Mouse (Mus musculus) CH12.LX (cell line): ENCODE measurements around the gene Sult6b1. TPM values are rescaled to one million over a fixed set of nuclear protein-coding genes. Genes with fewer than 3 reads are reported as not detected.

Experiments
- DNase-seq: peaks from one replicate; pipeline ENCODE4 v3.0.0-alpha.2; 2013; ENCODE audit errors: extremely low read depth
- H3K27ac ChIP-seq: 2 replicates; pipeline ENCODE4 v1.5.1; 2012; ENCODE audit warnings: low read depth, mild to moderate bottlenecking, control low read depth, moderate library complexity; ENCODE audit not compliant: insufficient read depth
- H3K27me3 ChIP-seq: replicated peaks from 2 replicates; pipeline ENCODE3; 2012; ENCODE audit warnings: inconsistent platforms
- H3K36me3 ChIP-seq, 2 experiments: replicated peaks in 1 of 2; 2 replicates each; pipeline versions ENCODE3 to v1.6.1; 2012; ENCODE audit warnings: inconsistent platforms in 1 of 2, low read length in 1 of 2, mild to moderate bottlenecking in 1 of 2, mixed read lengths in 1 of 2, moderate library complexity in 1 of 2; ENCODE audit not compliant: control insufficient read depth in 1 of 2, insufficient read depth in 1 of 2
- H3K4me1 ChIP-seq, 2 experiments: 2 replicates each; pipeline ENCODE4 v1.6.1; 2012; ENCODE audit warnings: inconsistent platforms in 1 of 2, moderate library complexity in 1 of 2; ENCODE audit not compliant: insufficient read depth in 2 of 2, control insufficient read depth in 1 of 2
- H3K4me2 ChIP-seq: 2 replicates; pipeline ENCODE4 v1.6.1; 2012; ENCODE audit warnings: low read depth, mild to moderate bottlenecking, control low read depth; ENCODE audit not compliant: poor library complexity, insufficient read depth, severe bottlenecking
- H3K4me3 ChIP-seq, 3 experiments: fragments of 150-350 bp in 1 of 3; sonication (generic) in 1 of 3; replicated peaks in 1 of 3; 2 replicates each; pipeline versions ENCODE3 to v1.5.1; 2011 to 2012; ENCODE audit warnings: low read depth in 2 of 3, low read length in 2 of 3, mild to moderate bottlenecking in 2 of 3, moderate library complexity in 2 of 3, control low read depth in 1 of 3, improper control_type of control experiment in 1 of 3, inconsistent platforms in 1 of 3, mixed read lengths in 1 of 3; ENCODE audit not compliant: poor library complexity in 1 of 3
- H3K79me2 ChIP-seq: replicated peaks from 2 replicates; pipeline ENCODE4 v1.6.1; 2012; ENCODE audit warnings: mild to moderate bottlenecking, moderate library complexity; ENCODE audit not compliant: control insufficient read depth, poor library complexity, insufficient read depth, severe bottlenecking; ENCODE audit errors: extremely low read depth
- H3K9ac ChIP-seq: 2 replicates; pipeline ENCODE4 v1.6.1; 2012; ENCODE audit warnings: low read depth, mild to moderate bottlenecking, control low read depth, moderate library complexity; ENCODE audit not compliant: insufficient read depth
- H3K9me3 ChIP-seq: replicated peaks from 2 replicates; pipeline ENCODE3; 2012; ENCODE audit warnings: low read length, inconsistent platforms, mixed read lengths
- CHD1 ChIP-seq: IDR thresholded peaks from 2 replicates; pipeline ENCODE4 v1.6.1; 2012; ENCODE audit warnings: low read depth, low read length, improper control_type of control experiment, inconsistent platforms
- CHD2 ChIP-seq: IDR thresholded peaks from 2 replicates; pipeline ENCODE4 v1.6.1; 2011; ENCODE audit warnings: low read length, improper control_type of control experiment
- CTCF ChIP-seq, 2 experiments: IDR thresholded peaks in 1 of 2; conservative IDR thresholded peaks in 1 of 2; 2 replicates each; pipeline ENCODE4 v1.5.1; 2011 to 2012; ENCODE audit warnings: low read depth in 2 of 2, low read length in 2 of 2, improper control_type of control experiment in 1 of 2, inconsistent platforms in 1 of 2, mild to moderate bottlenecking in 1 of 2, moderate library complexity in 1 of 2
- E2F4 ChIP-seq: IDR thresholded peaks from 2 replicates; pipeline ENCODE4 v1.6.1; 2011; ENCODE audit warnings: low read depth, low read length, improper control_type of control experiment; ENCODE audit not compliant: insufficient replicate concordance
- ELF1 ChIP-seq: IDR thresholded peaks from 2 replicates; pipeline ENCODE4 v1.6.1; 2014; ENCODE audit warnings: low read depth, mild to moderate bottlenecking, inconsistent platforms, low read length, improper control_type of control experiment
- EP300 ChIP-seq: IDR thresholded peaks from 2 replicates; pipeline ENCODE4 v1.6.1; 2011; ENCODE audit warnings: low read length, improper control_type of control experiment
- HCFC1 ChIP-seq: IDR thresholded peaks from 2 replicates; pipeline ENCODE4 v1.6.1; 2012; ENCODE audit warnings: low read depth, mild to moderate bottlenecking, inconsistent platforms, low read length, improper control_type of control experiment
- IRF4 ChIP-seq: IDR thresholded peaks from 2 replicates; pipeline ENCODE4 v1.6.1; 2014; ENCODE audit warnings: low read depth, mild to moderate bottlenecking, inconsistent platforms, low read length, improper control_type of control experiment
- KAT2A ChIP-seq: IDR thresholded peaks from 2 replicates; pipeline ENCODE4 v1.6.1; 2012; ENCODE audit warnings: low read length, improper control_type of control experiment, inconsistent platforms; ENCODE audit not compliant: insufficient replicate concordance
- MAX ChIP-seq: IDR thresholded peaks from 2 replicates; pipeline ENCODE4 v1.6.1; 2011; ENCODE audit warnings: low read length, improper control_type of control experiment
- MEF2A ChIP-seq: IDR thresholded peaks from 2 replicates; pipeline ENCODE4 v1.6.1; 2014; ENCODE audit warnings: low read depth, mild to moderate bottlenecking, inconsistent platforms, low read length, improper control_type of control experiment, borderline replicate concordance
- MXI1 ChIP-seq: IDR thresholded peaks from 2 replicates; pipeline ENCODE4 v1.6.1; 2011; ENCODE audit warnings: mild to moderate bottlenecking, low read depth, low read length, improper control_type of control experiment
- MYC ChIP-seq: IDR thresholded peaks from 2 replicates; pipeline ENCODE4 v1.6.1; 2011; ENCODE audit warnings: low read depth, mild to moderate bottlenecking, improper control_type of control experiment, low read length
- NELFE ChIP-seq: IDR thresholded peaks from 2 replicates; pipeline ENCODE4 v1.6.1; 2011; ENCODE audit warnings: low read depth, low read length, improper control_type of control experiment
- NRF1 ChIP-seq: IDR thresholded peaks from 2 replicates; pipeline ENCODE4 v1.6.1; 2014; ENCODE audit warnings: low read depth, mild to moderate bottlenecking, inconsistent platforms, low read length, improper control_type of control experiment, moderate library complexity
- POLR2A ChIP-seq: IDR thresholded peaks from 2 replicates; pipeline ENCODE4 v1.6.1; 2011; ENCODE audit warnings: low read depth, mild to moderate bottlenecking, improper control_type of control experiment, low read length
- POLR2AphosphoS2 ChIP-seq: IDR thresholded peaks from 2 replicates; pipeline ENCODE4 v1.6.1; 2011; ENCODE audit warnings: low read depth, low read length, improper control_type of control experiment
- RAD21 ChIP-seq: IDR thresholded peaks from 2 replicates; pipeline ENCODE4 v1.6.1; 2011; ENCODE audit warnings: low read depth, mild to moderate bottlenecking, low read length, improper control_type of control experiment, moderate library complexity
- RCOR1 ChIP-seq: conservative IDR thresholded peaks from 2 replicates; pipeline ENCODE4 v1.6.1; 2012; ENCODE audit warnings: low read depth, mild to moderate bottlenecking, inconsistent platforms, low read length, improper control_type of control experiment
- SIN3A ChIP-seq: IDR thresholded peaks from 2 replicates; pipeline ENCODE4 v1.6.1; 2012; ENCODE audit warnings: low read length, improper control_type of control experiment, inconsistent platforms
- TBP ChIP-seq: conservative IDR thresholded peaks from 2 replicates; pipeline ENCODE4 v1.6.1; 2011; ENCODE audit warnings: low read depth, low read length, improper control_type of control experiment
- TCF12 ChIP-seq: IDR thresholded peaks from 2 replicates; pipeline ENCODE4 v1.6.1; 2014; ENCODE audit warnings: low read depth, mild to moderate bottlenecking, inconsistent platforms, low read length, improper control_type of control experiment
- UBTF ChIP-seq: IDR thresholded peaks from 2 replicates; pipeline ENCODE4 v1.6.1; 2012; ENCODE audit warnings: low read depth, mild to moderate bottlenecking, inconsistent platforms, low read length, improper control_type of control experiment, moderate library complexity
- USF1 ChIP-seq: IDR thresholded peaks from 2 replicates; pipeline ENCODE4 v1.6.1; 2014; ENCODE audit warnings: low read depth, mild to moderate bottlenecking, inconsistent platforms, low read length, improper control_type of control experiment
- ZMIZ1 ChIP-seq: IDR thresholded peaks from 2 replicates; pipeline ENCODE4 v1.6.1; 2012; ENCODE audit warnings: low read depth, mild to moderate bottlenecking, inconsistent platforms, low read length, improper control_type of control experiment
- ZNF384 ChIP-seq: IDR thresholded peaks from 2 replicates; pipeline ENCODE4 v1.6.1; 2012; ENCODE audit warnings: low read depth, low read length, improper control_type of control experiment, inconsistent platforms
- dilution Hi-C: fragments of 300-500 bp; cut with MboI; formaldehyde crosslinking; loops from 2 replicates; pipeline ENCODE4 v1.14.3; 2020; ENCODE audit warnings: low sequenced_read_pairs; ENCODE audit not compliant: extremely low pct_unique_long_range_greater_than_20kb, extremely low pct_ligation_motif_present
- in situ Hi-C: fragments of 300-500 bp; cut with MboI; formaldehyde crosslinking; loops from 3 replicates; pipeline ENCODE4 v1.14.3; 2019; ENCODE audit warnings: low sequenced_read_pairs, low pct_ligation_motif_present, low pct_unique_long_range_greater_than_20kb, mixed read lengths
- polyA plus RNA-seq: library from polyadenylated mRNA; unstranded; fragments of >175 nt; gene quantifications from 2 replicates; pipeline ENCODE4 v1.2.1, GENCODE M21; 2012; ENCODE audit warnings: low read depth; ENCODE audit not compliant: insufficient read length
- total RNA-seq, 2 experiments: library from RNA; depleted of rRNA; stranded (reverse); fragments of 300-350 nt in 1 of 2; fragments of >200 nt in 1 of 2; gene quantifications; 2 replicates each; pipeline ENCODE4 v1.2.3; 2012 to 2014

Sult6b1 gene
- total and polyA plus RNA-seq, 3 experiments: 0.34 to 0.46 TPM; not detected in 1

- DNase-seq: peak; percentile 73
- no peak within 1 kb of the TSS for H3K27ac ChIP-seq
- H3K36me3 ChIP-seq: peaks cover 12 to 52% of the 10 kb centered on the region in 2 experiments
- H3K4me3 ChIP-seq: peak within 1 kb of the TSS; percentile 59 to 98 (median 80)
- peaks cover 12% of the 10 kb centered on the region; the same call in 1 of the 2 replicates for H3K79me2 ChIP-seq
- H3K27me3 ChIP-seq: no peaks in the 10 kb centered on the region
- H3K9me3 ChIP-seq: peaks cover 9% of the 10 kb centered on the region
- H3K4me2 ChIP-seq: peak within 1 kb of the TSS; percentile 81
- peaks cover 6 to 22% of the 10 kb centered on the region in 2 experiments for H3K4me1 ChIP-seq
- in situ Hi-C loops (loop anchor here (5.0 kb wide), 1 partner anchor 35 kb away; the partner anchor contains the start of gene Cebpzos), dilution Hi-C loops (no loop called here)
- TF ChIP-seq MEF2A: no peak
- TF ChIP-seq CHD1: no peak
- TF ChIP-seq ELF1: peak; percentile 44; the same call in 1 of the 2 replicates
- TF ChIP-seq SIN3A: peak; percentile 44; the same call in 1 of the 2 replicates
- TF ChIP-seq POLR2AphosphoS2: no peak
- no peak for TF ChIP-seq IRF4
- TF ChIP-seq TCF12: peak; percentile 61; the same call in 1 of the 2 replicates
- TF ChIP-seq EP300: no peak
- peak; percentile 53; the same call in 1 of the 2 replicates for TF ChIP-seq MXI1
- peak; percentile 95 for TF ChIP-seq CHD2
- peak; percentile 42; the same call in 1 of the 2 replicates for TF ChIP-seq NRF1
- TF ChIP-seq ZMIZ1: peak; percentile 50; the same call in 1 of the 2 replicates
- no peak for TF ChIP-seq CTCF (conservative IDR thresholded peaks at IDR 0.05 in 1 of 2, IDR thresholded peaks at IDR 0.05 in 1 of 2; ENCODE audit: low read depth in 2 of 2, low read length in 2 of 2)
- TF ChIP-seq ZNF384: no peak
- no peak for TF ChIP-seq USF1
- TF ChIP-seq POLR2A: peak; percentile 80
- no peak for TF ChIP-seq MYC
- TF ChIP-seq MAX: peak; percentile 17; the same call in 1 of the 2 replicates
- no peak for TF ChIP-seq RAD21
- no peak; the same call in 1 of the 2 replicates for TF ChIP-seq TBP
- no peak for TF ChIP-seq RCOR1
- peak; percentile 55; the same call in 1 of the 2 replicates for TF ChIP-seq HCFC1
- peak; percentile 83 for TF ChIP-seq NELFE
- no peak for TF ChIP-seq KAT2A
- no peak for TF ChIP-seq E2F4
- TF ChIP-seq UBTF: no peak
- peak within 1 kb of the TSS; percentile 89 for H3K9ac ChIP-seq
Observed at GRCm38 (mm10) chr17:78882401-78883112, 24.2 kb downstream of the Sult6b1 start, which contains the start of gene Eif2ak2. TSS of gene Eif2ak2 (minus strand) at chr17:78882573.
